Mouse (Mus musculus) thymus, postnatal 36 days (tissue): ENCODE data around the gene Gm20431.
"Not testable (repeated sequence)": the region's sequence is repeated elsewhere in the genome, so short reads cannot be mapped to it uniquely, and the experiment has no call there.

ENCODE experiments used
- DNase-seq, 2 experiments: peaks; one replicate each; pipeline ENCODE4 v3.0.0; 2022; ENCODE audit warnings: mixed read lengths in 2 of 2

Gm20431 gene

GRCm38 (mm10) chr2:167659177-167659846 lies 2.0 kb downstream of the Gm20431 start:
- no peak for DNase-seq

- DNase-seq, result no peak
Measured at GRCm38 (mm10) chr2:167658712-167659111, 2.6 kb downstream of the Gm20431 start.

- no peak for DNase-seq
Measured at GRCm38 (mm10) chr2:167657973-167658372, 3.3 kb downstream of the Gm20431 start.

GRCm38 (mm10) chr2:167656629-167657478 lies 4.4 kb downstream of the Gm20431 start:
- DNase-seq, result peak; percentile 85 to 90

- no peak for DNase-seq
Measured at GRCm38 (mm10) chr2:167654911-167655600, 6.2 kb downstream of the Gm20431 start.

GRCm38 (mm10) chr2:167652694-167653093 lies 8.6 kb downstream of the Gm20431 start:
- DNase-seq, result no peak

- DNase-seq, result no peak
Measured at GRCm38 (mm10) chr2:167651622-167652021, 9.7 kb downstream of the Gm20431 start.

GRCm38 (mm10) chr2:167649290-167650032 lies 11.8 kb downstream of the Gm20431 start:
- DNase-seq, result no peak

- DNase-seq, result no peak
Measured at GRCm38 (mm10) chr2:167646411-167646810, 14.9 kb downstream of the Gm20431 start.

- not testable (repeated sequence) for DNase-seq
Measured at GRCm38 (mm10) chr2:167643356-167644052, 17.8 kb downstream of the Gm20431 start.

GRCm38 (mm10) chr2:167642164-167642563 lies 19.1 kb downstream of the Gm20431 start:
- no peak for DNase-seq

GRCm38 (mm10) chr2:167641337-167641736 lies 20.0 kb downstream of the Gm20431 start:
- peak; percentile 51 to 56 for DNase-seq

GRCm38 (mm10) chr2:167640279-167640678 lies 21.0 kb downstream of the Gm20431 start:
- peak; percentile 59 to 64 for DNase-seq

- no peak for DNase-seq
Measured at GRCm38 (mm10) chr2:167634865-167635512, 26.3 kb downstream of the Gm20431 start.

- DNase-seq, result peak; percentile 91 to 95
Measured at GRCm38 (mm10) chr2:167634338-167634770, 26.9 kb downstream of the Gm20431 start.

GRCm38 (mm10) chr2:167633537-167633872 lies 27.8 kb downstream of the Gm20431 start:
- no peak for DNase-seq

GRCm38 (mm10) chr2:167632731-167633536 lies 28.4 kb downstream of the Gm20431 start:
- DNase-seq, result no peak

- DNase-seq, result peak; percentile 99 to 100
Measured at GRCm38 (mm10) chr2:167631591-167632448, 29.5 kb downstream of the Gm20431 start, which contains the start of gene Ube2v1. Gene Ube2v1, minus strand, starts transcription at chr2:167632095.

- peak; percentile 43 to 65 for DNase-seq
Measured at GRCm38 (mm10) chr2:167631181-167631590, 30.1 kb downstream of the Gm20431 start.
